Mouse (Mus musculus) urinary bladder, adult 2 months (tissue): ENCODE data around the gene Ggn. TPM values are rescaled to one million over a fixed set of nuclear protein-coding genes. Genes with fewer than 3 reads are reported as not detected.
"Not testable (repeated sequence)": the region's sequence is repeated elsewhere in the genome, so short reads cannot be mapped to it uniquely, and the experiment has no call there.

ENCODE experiments used
- DNase-seq: peaks from one replicate; pipeline ENCODE4 v3.0.0; 2022; ENCODE audit warnings: low spot score
- polyA plus RNA-seq: library from polyadenylated mRNA; depleted of rRNA; stranded (reverse); fragments of >200 nt; gene quantifications from 2 replicates; pipeline ENCODE4 v1.2.3, GENCODE M21; 2012

The Ggn gene
- polyA plus RNA-seq, 1 experiment = 0.69 TPM

GRCm38 (mm10) chr7:29162294-29162693, 7.7 kb upstream of the Ggn start:
- DNase-seq = no peak

GRCm38 (mm10) chr7:29162750-29163525, 7.1 kb upstream of the Ggn start:
- peak; percentile 29 for DNase-seq

- no peak for DNase-seq
These were observed 2.4 kb upstream of the Ggn start for GRCm38 (mm10) chr7:29167656-29168055.

- no peak for DNase-seq
These were observed 1.8 kb upstream of the Ggn start for GRCm38 (mm10) chr7:29168121-29168695.

- DNase-seq = no peak
These were observed 1.2 kb upstream of the Ggn start for GRCm38 (mm10) chr7:29168791-29169230.

GRCm38 (mm10) chr7:29169231-29170065, 562 bp upstream of the Ggn start:
- DNase-seq = peak; percentile 42

- DNase-seq = no peak
These were observed 948 bp downstream of the Ggn start for GRCm38 (mm10) chr7:29170755-29171561.

- no peak for DNase-seq
These were observed 1.6 kb downstream of the Ggn start for GRCm38 (mm10) chr7:29171562-29172097.

GRCm38 (mm10) chr7:29172390-29173016, 2.5 kb downstream of the Ggn start:
- no peak for DNase-seq

- DNase-seq = no peak
These were observed 8.1 kb downstream of the Ggn start for GRCm38 (mm10) chr7:29178106-29178505.

GRCm38 (mm10) chr7:29179323-29179722, 9.3 kb downstream of the Ggn start:
- no peak for DNase-seq

- DNase-seq = peak; percentile 88
These were observed 10.3 kb downstream of the Ggn start, which contains the start of gene Psmd8 for GRCm38 (mm10) chr7:29180077-29180853. Gene Psmd8 (minus strand): TSS chr7:29180701.

GRCm38 (mm10) chr7:29180854-29181236, 10.8 kb downstream of the Ggn start:
- DNase-seq = no peak

GRCm38 (mm10) chr7:29181323-29181722, 11.3 kb downstream of the Ggn start:
- DNase-seq = not testable (repeated sequence)

GRCm38 (mm10) chr7:29194230-29194629, 24.2 kb downstream of the Ggn start:
- not testable (repeated sequence) for DNase-seq

GRCm38 (mm10) chr7:29202577-29202976, 32.6 kb downstream of the Ggn start:
- no peak for DNase-seq

GRCm38 (mm10) chr7:29211013-29211412, 41.0 kb downstream of the Ggn start:
- DNase-seq = not testable (repeated sequence)

- DNase-seq = peak; percentile 59
These were observed 41.6 kb downstream of the Ggn start for GRCm38 (mm10) chr7:29211415-29212198.

- DNase-seq = no peak
These were observed 42.3 kb downstream of the Ggn start for GRCm38 (mm10) chr7:29212199-29212765.
